Mouse (Mus musculus) testis, adult 2 months (tissue): ENCODE results near the gene Zfp94. TPM values are rescaled to one million over a fixed set of nuclear protein-coding genes. Genes with fewer than 3 reads are reported as not detected.

Source experiments
- H3K27ac ChIP-seq: fragments of 200-500 bp; 2 replicates; pipeline ENCODE4 v1.5.1; 2012; ENCODE audit warnings: low read depth, low read length; ENCODE audit not compliant: control insufficient read depth, insufficient read depth
- H3K27me3 ChIP-seq: fragments of 200-500 bp; 2 replicates; pipeline ENCODE4 v1.6.1; 2012; ENCODE audit warnings: mild to moderate bottlenecking, low read length, moderate library complexity; ENCODE audit not compliant: control insufficient read depth, insufficient read depth
- H3K36me3 ChIP-seq: fragments of 200-500 bp; 2 replicates; pipeline ENCODE4 v1.6.1; 2012; ENCODE audit warnings: mild to moderate bottlenecking, low read length; ENCODE audit not compliant: control insufficient read depth, insufficient read depth
- H3K4me1 ChIP-seq: fragments of 200-500 bp; 2 replicates; pipeline ENCODE4 v1.6.1; 2012; ENCODE audit warnings: low read length; ENCODE audit not compliant: control insufficient read depth, insufficient read depth
- H3K4me3 ChIP-seq: fragments of 200-500 bp; 2 replicates; pipeline ENCODE4 v1.5.1; 2012; ENCODE audit warnings: low read depth, mild to moderate bottlenecking, low read length, moderate library complexity, mixed read lengths; ENCODE audit not compliant: control insufficient read depth
- CTCF ChIP-seq: fragments of 200-500 bp; IDR thresholded peaks from 2 replicates; pipeline ENCODE4 v1.5.1; 2012; ENCODE audit warnings: low read depth, mild to moderate bottlenecking, inconsistent platforms, low read length, moderate library complexity; ENCODE audit not compliant: control insufficient read depth, insufficient read depth, insufficient replicate concordance
- POLR2A ChIP-seq: fragments of 200-500 bp; IDR thresholded peaks from 2 replicates; pipeline ENCODE4 v1.6.1; 2012; ENCODE audit warnings: low read depth, mild to moderate bottlenecking, inconsistent platforms, low read length, moderate library complexity; ENCODE audit not compliant: control insufficient read depth
- polyA plus RNA-seq: library from polyadenylated mRNA; depleted of rRNA; stranded (reverse); fragments of >200 nt; gene quantifications from 2 replicates; pipeline ENCODE4 v1.2.3, GENCODE M21; 2012

Zfp94 gene
- polyA plus RNA-seq, 1 experiment: 10.8 TPM

- H3K4me3 ChIP-seq: peak overlapping the region; percentile 92
- peaks cover 3% of the 10 kb centered on the region for H3K4me1 ChIP-seq
- H3K27me3 ChIP-seq: no peaks in the 10 kb centered on the region
- no peak for TF ChIP-seq CTCF
- peak overlapping the region; percentile 63; the same call in 1 of the 2 replicates for H3K27ac ChIP-seq
- H3K36me3 ChIP-seq: no peaks in the 10 kb centered on the region
These were observed 39.6 kb upstream of the Zfp94 start for GRCm38 (mm10) chr7:24356081-24356480.

- Histone ChIP-seq H3K27ac (peak overlapping the region; percentile 63; the same call in 1 of the 2 replicates), H3K4me1 (peaks cover 3% of the 10 kb centered on the region), H3K36me3 (no peaks in the 10 kb centered on the region), H3K27me3 (no peaks in the 10 kb centered on the region), H3K4me3 (peak overlapping the region; percentile 92)
- TF ChIP-seq POLR2A (peak; percentile 51), CTCF (no peak)
These were observed 39.2 kb upstream of the Zfp94 start for GRCm38 (mm10) chr7:24355646-24356045.

DNA sequence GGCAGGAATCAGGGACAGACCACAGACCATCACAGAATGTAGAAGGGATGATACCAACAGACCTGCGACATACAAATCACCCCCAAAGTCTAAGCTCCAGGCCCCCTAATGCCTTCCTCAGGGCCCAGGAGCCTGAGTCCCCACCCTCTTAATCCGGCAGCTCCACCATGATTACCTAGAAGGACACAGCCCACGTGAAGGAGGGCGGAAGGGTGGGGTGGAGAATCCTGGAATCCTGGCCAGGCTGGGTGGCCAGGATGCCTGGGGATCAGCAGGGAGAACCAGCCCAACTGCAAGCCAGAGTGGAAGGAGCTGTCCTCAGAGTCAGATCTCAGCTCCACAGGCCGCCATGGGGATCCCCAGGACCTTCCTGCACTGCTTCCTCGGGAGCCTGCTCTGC is 32.4 kb upstream of the Zfp94 start, which contains the start of gene Lypd5:
TSS of gene Lypd5 (plus strand) at position 301 of the 400 bp plus-strand sequence.
- no peaks in the 10 kb centered on the region for H3K36me3 ChIP-seq
- H3K4me3 ChIP-seq: no peak within 1 kb of the TSS
- TF ChIP-seq POLR2A: no peak
- TF ChIP-seq CTCF: no peak
- no peak within 1 kb of the TSS for H3K27ac ChIP-seq
- H3K27me3 ChIP-seq: no peaks in the 10 kb centered on the region
- H3K4me1 ChIP-seq: no peaks in the 10 kb centered on the region; the same call in none of the 2 replicates

- H3K27ac ChIP-seq: no peak overlapping the region
- no peak for TF ChIP-seq POLR2A
- no peak for TF ChIP-seq CTCF
- no peaks in the 10 kb centered on the region for H3K27me3 ChIP-seq
- H3K4me3 ChIP-seq: no peak overlapping the region
- H3K4me1 ChIP-seq: no peaks in the 10 kb centered on the region; the same call in 1 of the 2 replicates
- H3K36me3 ChIP-seq: no peaks in the 10 kb centered on the region
These were observed 30.0 kb upstream of the Zfp94 start for GRCm38 (mm10) chr7:24346444-24346843.

DNA sequence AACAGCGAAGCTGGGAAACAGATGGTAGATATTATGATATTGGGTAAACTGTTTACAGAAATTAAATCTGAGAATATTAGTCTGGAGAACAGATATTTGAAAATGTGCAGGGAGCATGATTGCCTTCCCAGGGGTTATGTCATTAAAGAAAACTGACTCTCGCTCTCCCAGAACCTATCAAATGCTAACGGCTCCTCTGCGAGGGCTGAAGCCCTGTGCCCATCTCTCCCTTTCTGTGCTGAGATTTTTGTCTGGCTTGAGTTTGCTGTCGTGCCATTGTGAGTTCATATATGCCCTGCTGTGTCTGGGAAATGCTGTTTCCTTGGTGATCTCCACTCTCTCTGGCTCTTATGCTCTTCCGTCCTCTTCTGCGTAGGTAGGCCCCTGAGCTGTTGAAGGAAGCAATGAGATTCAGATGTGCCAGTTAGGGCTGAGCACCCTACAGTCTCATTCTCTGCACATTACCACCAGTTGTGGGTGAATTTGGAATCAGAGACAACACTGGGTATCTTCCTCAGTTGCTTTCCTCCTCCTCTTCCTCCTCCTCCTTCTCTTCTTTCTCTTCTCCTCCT is 27.3 kb upstream of the Zfp94 start:
- no peak for TF ChIP-seq POLR2A
- TF ChIP-seq CTCF: no peak
- Histone ChIP-seq H3K27ac (no peak overlapping the region), H3K27me3 (no peaks in the 10 kb centered on the region), H3K4me3 (no peak overlapping the region), H3K4me1 (no peaks in the 10 kb centered on the region), H3K36me3 (no peaks in the 10 kb centered on the region)

GRCm38 (mm10) chr7:24338241-24338640 is 21.8 kb upstream of the Zfp94 start:
- Histone ChIP-seq H3K36me3 (no peaks in the 10 kb centered on the region), H3K4me3 (no peak overlapping the region), H3K4me1 (peaks cover 5% of the 10 kb centered on the region), H3K27me3 (no peaks in the 10 kb centered on the region), H3K27ac (no peak overlapping the region)
- TF ChIP-seq POLR2A (no peak), CTCF (peak; percentile 9; the same call in 1 of the 2 replicates)

GRCm38 (mm10) chr7:24335699-24336309 is 19.3 kb upstream of the Zfp94 start:
- peaks cover 9% of the 10 kb centered on the region for H3K4me1 ChIP-seq
- H3K36me3 ChIP-seq: no peaks in the 10 kb centered on the region
- no peak for TF ChIP-seq POLR2A
- no peak for TF ChIP-seq CTCF

More at GRCm38 (mm10) chr7:24335699-24336309, 19.3 kb upstream of the Zfp94 start:
- H3K27me3 ChIP-seq: no peaks in the 10 kb centered on the region
- no peak overlapping the region for H3K4me3 ChIP-seq
- no peak overlapping the region for H3K27ac ChIP-seq
